Mouse (Mus musculus): Measurements from ENCODE around the gene Sgcg. TPM values are rescaled to one million over a fixed set of nuclear protein-coding genes. Genes with fewer than 3 reads are reported as not detected.

Gene Sgcg
- polyA plus RNA-seq, 1 experiment: not detected

- Histone ChIP-seq H3K4me3 (ENCODE audit: insufficient read depth, low read length) (no peak overlapping the region), H3K27ac (ENCODE audit: insufficient read depth, low read length) (no peak overlapping the region), H3K4me1 (ENCODE audit: control insufficient read depth, insufficient read depth, low read length) (no peaks in the 10 kb centered on the region)
- no peak for TF ChIP-seq CTCF (IDR thresholded peaks at IDR 0.05; ENCODE audit: borderline replicate concordance, insufficient read depth, low read length)
- TF ChIP-seq POLR2A (IDR thresholded peaks at IDR 0.05; ENCODE audit: low read depth, low read length): no peak
Observed at GRCm38 (mm10) chr14:61278676-61279300, 20.5 kb upstream of the Sgcg start.

- TF ChIP-seq CTCF (IDR thresholded peaks at IDR 0.05; ENCODE audit: borderline replicate concordance, insufficient read depth, low read length) (peak; percentile 43; the same call in 1 of the 2 replicates), POLR2A (IDR thresholded peaks at IDR 0.05; ENCODE audit: low read depth, low read length) (no peak)
- no peaks in the 10 kb centered on the region for H3K4me1 ChIP-seq (ENCODE audit: control insufficient read depth, insufficient read depth, low read length)
- no peak overlapping the region for H3K4me3 ChIP-seq (ENCODE audit: insufficient read depth, low read length)
Observed at GRCm38 (mm10) chr14:61277285-61277684, 19.0 kb upstream of the Sgcg start.

GRCm38 (mm10) chr14:61274414-61275198 is 16.3 kb upstream of the Sgcg start:
- H3K4me3 ChIP-seq (ENCODE audit: insufficient read depth, low read length): no peak overlapping the region
- TF ChIP-seq CTCF (IDR thresholded peaks at IDR 0.05; ENCODE audit: borderline replicate concordance, insufficient read depth, low read length) (no peak), POLR2A (IDR thresholded peaks at IDR 0.05; ENCODE audit: low read depth, low read length) (no peak)
- no peak overlapping the region for H3K27ac ChIP-seq (ENCODE audit: insufficient read depth, low read length)
- H3K4me1 ChIP-seq (ENCODE audit: control insufficient read depth, insufficient read depth, low read length): no peaks in the 10 kb centered on the region

More at GRCm38 (mm10) chr14:61277285-61277684, 19.0 kb upstream of the Sgcg start:
- no peak overlapping the region for H3K27ac ChIP-seq (ENCODE audit: insufficient read depth, low read length)

DNA sequence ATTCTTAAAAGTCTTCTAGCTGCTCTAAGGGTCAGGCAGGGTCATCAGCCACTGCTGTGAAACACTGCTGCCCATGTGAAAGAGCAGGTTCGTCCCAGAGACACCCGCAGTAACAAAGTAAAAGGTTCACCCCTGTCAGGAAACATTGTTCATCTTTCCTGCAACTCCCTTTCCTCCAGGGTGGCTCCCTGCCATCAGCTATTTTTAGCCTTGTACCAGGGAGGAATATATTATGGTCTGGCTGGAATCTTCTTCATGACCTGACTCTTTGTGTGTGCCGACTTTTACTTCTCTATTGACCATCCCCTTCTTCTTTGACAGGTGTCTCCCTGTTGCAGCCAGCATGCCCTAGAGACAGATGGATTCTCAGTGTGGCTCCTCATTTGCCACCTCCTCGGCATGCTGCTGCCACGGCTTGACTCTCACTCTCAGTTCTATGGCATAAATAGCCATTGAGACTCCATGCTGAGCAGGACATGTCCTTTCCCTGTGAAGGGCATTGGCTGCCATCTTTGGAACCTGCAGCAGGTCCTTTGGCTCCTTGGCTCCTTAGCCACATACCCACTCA is 9.7 kb upstream of the Sgcg start:
- H3K4me3 ChIP-seq (ENCODE audit: insufficient read depth, low read length): no peak overlapping the region
- TF ChIP-seq CTCF (IDR thresholded peaks at IDR 0.05; ENCODE audit: borderline replicate concordance, insufficient read depth, low read length): no peak
- TF ChIP-seq POLR2A (IDR thresholded peaks at IDR 0.05; ENCODE audit: low read depth, low read length): no peak
- H3K4me1 ChIP-seq (ENCODE audit: control insufficient read depth, insufficient read depth, low read length): no peaks in the 10 kb centered on the region
- no peak overlapping the region for H3K27ac ChIP-seq (ENCODE audit: insufficient read depth, low read length)

GRCm38 (mm10) chr14:61259084-61259483 is 794 bp upstream of the Sgcg start:
- Histone ChIP-seq H3K4me1 (ENCODE audit: control insufficient read depth, insufficient read depth, low read length) (no peaks in the 10 kb centered on the region), H3K27ac (ENCODE audit: insufficient read depth, low read length) (no peak overlapping the region), H3K4me3 (ENCODE audit: insufficient read depth, low read length) (no peak overlapping the region)
- TF ChIP-seq CTCF (IDR thresholded peaks at IDR 0.05; ENCODE audit: borderline replicate concordance, insufficient read depth, low read length): no peak
- no peak for TF ChIP-seq POLR2A (IDR thresholded peaks at IDR 0.05; ENCODE audit: low read depth, low read length)

GRCm38 (mm10) chr14:61252596-61253388 is 5.5 kb downstream of the Sgcg start:
- no peak overlapping the region for H3K27ac ChIP-seq (ENCODE audit: insufficient read depth, low read length)
- H3K4me1 ChIP-seq (ENCODE audit: control insufficient read depth, insufficient read depth, low read length): no peaks in the 10 kb centered on the region
- no peak overlapping the region for H3K4me3 ChIP-seq (ENCODE audit: insufficient read depth, low read length)
- TF ChIP-seq CTCF (IDR thresholded peaks at IDR 0.05; ENCODE audit: borderline replicate concordance, insufficient read depth, low read length) (no peak), POLR2A (IDR thresholded peaks at IDR 0.05; ENCODE audit: low read depth, low read length) (no peak)

DNA sequence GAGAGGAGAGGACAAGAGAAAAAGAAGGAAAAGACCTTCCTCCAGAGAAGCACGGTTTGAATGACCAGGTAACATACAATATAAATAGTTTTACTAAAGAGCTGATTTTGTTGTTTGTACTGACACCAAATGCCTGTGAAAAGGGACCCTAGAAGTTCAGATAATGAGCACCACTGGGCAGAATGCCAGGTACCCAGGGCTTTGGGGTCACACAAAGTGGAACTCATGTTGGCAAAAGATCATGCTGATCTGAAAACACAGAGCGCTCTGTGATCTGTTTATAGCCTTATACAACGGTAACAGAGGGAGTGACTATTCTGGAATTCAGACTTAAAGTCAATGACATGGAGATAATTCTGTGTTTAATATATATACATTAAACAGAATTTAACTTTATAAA is 11.8 kb downstream of the Sgcg start:
- no peak overlapping the region for H3K27ac ChIP-seq (ENCODE audit: insufficient read depth, low read length)
- H3K4me1 ChIP-seq (ENCODE audit: control insufficient read depth, insufficient read depth, low read length): no peaks in the 10 kb centered on the region
- no peak overlapping the region for H3K4me3 ChIP-seq (ENCODE audit: insufficient read depth, low read length)
- no peak for TF ChIP-seq POLR2A (IDR thresholded peaks at IDR 0.05; ENCODE audit: low read depth, low read length)
- TF ChIP-seq CTCF (IDR thresholded peaks at IDR 0.05; ENCODE audit: borderline replicate concordance, insufficient read depth, low read length): no peak

DNA sequence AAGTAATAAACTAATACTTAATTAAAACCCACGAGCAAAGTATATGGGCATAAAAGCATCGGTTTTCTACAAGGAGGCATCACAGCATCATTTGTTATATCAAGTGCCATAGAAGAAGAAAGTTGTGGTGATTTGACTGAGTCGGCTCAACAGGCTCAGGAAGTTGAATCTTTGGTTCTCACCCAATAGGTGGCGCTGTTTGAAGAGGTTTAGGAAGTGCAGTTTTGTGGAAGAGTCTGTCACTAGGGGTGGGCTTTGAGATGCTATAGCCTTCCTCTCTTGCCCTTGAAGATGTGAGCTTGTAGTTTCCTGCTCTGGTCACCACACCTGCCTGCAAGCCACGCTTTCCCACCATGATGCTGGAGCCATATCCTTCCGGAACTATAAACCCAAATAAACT is 15.7 kb downstream of the Sgcg start:
- Histone ChIP-seq H3K4me1 (ENCODE audit: control insufficient read depth, insufficient read depth, low read length) (peaks cover 9% of the 10 kb centered on the region), H3K27ac (ENCODE audit: insufficient read depth, low read length) (no peak overlapping the region), H3K4me3 (ENCODE audit: insufficient read depth, low read length) (no peak overlapping the region)
- TF ChIP-seq CTCF (IDR thresholded peaks at IDR 0.05; ENCODE audit: borderline replicate concordance, insufficient read depth, low read length) (no peak), POLR2A (IDR thresholded peaks at IDR 0.05; ENCODE audit: low read depth, low read length) (no peak)

GRCm38 (mm10) chr14:61238751-61239150 is 19.5 kb downstream of the Sgcg start:
- no peak for TF ChIP-seq POLR2A (IDR thresholded peaks at IDR 0.05; ENCODE audit: low read depth, low read length)
- Histone ChIP-seq H3K4me1 (ENCODE audit: control insufficient read depth, insufficient read depth, low read length) (peaks cover 9% of the 10 kb centered on the region), H3K4me3 (ENCODE audit: insufficient read depth, low read length) (no peak overlapping the region), H3K27ac (ENCODE audit: insufficient read depth, low read length) (peak overlapping the region; percentile 90)
